Mouse (Mus musculus) thymus, adult 2 months (tissue): ENCODE results near the gene Eif4h. TPM values are rescaled to one million over a fixed set of nuclear protein-coding genes. Genes with fewer than 3 reads are reported as not detected.
A peak's percentile ranks its signal among the peaks of the same experiment; 100 is the strongest.

ENCODE experiments used
- DNase-seq: peaks from one replicate; pipeline ENCODE4 v3.0.0; 2021
- H3K27ac ChIP-seq: fragments of 200-500 bp; 2 replicates; pipeline ENCODE4 v1.5.1; 2012; ENCODE audit warnings: low read length, control low read depth; ENCODE audit not compliant: control insufficient read depth, insufficient read depth
- H3K27me3 ChIP-seq: fragments of 200-500 bp; 2 replicates; pipeline ENCODE4 v1.6.1; 2012; ENCODE audit warnings: mild to moderate bottlenecking, low read length, moderate library complexity, mixed read lengths; ENCODE audit not compliant: control insufficient read depth, insufficient read depth
- H3K36me3 ChIP-seq: fragments of 200-500 bp; 2 replicates; pipeline ENCODE4 v1.6.1; 2012; ENCODE audit warnings: mild to moderate bottlenecking, low read length, moderate library complexity; ENCODE audit not compliant: control insufficient read depth, insufficient read depth
- H3K4me1 ChIP-seq: fragments of 200-500 bp; replicated peaks from 2 replicates; pipeline ENCODE4 v1.6.1; 2012; ENCODE audit warnings: low read length; ENCODE audit not compliant: control insufficient read depth, insufficient read depth
- H3K4me3 ChIP-seq: fragments of 200-500 bp; 2 replicates; pipeline ENCODE4 v1.5.1; 2012; ENCODE audit warnings: mild to moderate bottlenecking, low read length, control low read depth, moderate library complexity; ENCODE audit not compliant: control insufficient read depth, insufficient read depth
- CTCF ChIP-seq: fragments of 200-500 bp; IDR thresholded peaks from 2 replicates; pipeline ENCODE4 v1.5.1; 2012; ENCODE audit warnings: mild to moderate bottlenecking, control low read depth, low read length, moderate library complexity, borderline replicate concordance; ENCODE audit not compliant: control insufficient read depth, poor library complexity, insufficient read depth; ENCODE audit errors: extremely low read depth
- POLR2A ChIP-seq: fragments of 200-500 bp; IDR thresholded peaks from 2 replicates; pipeline ENCODE4 v1.6.1; 2012; ENCODE audit warnings: mild to moderate bottlenecking, low read length, control low read depth, moderate library complexity; ENCODE audit not compliant: control insufficient read depth, poor library complexity, insufficient read depth; ENCODE audit errors: extremely low read depth
- WGBS: fragments of 180-500 bp; shearing (Covaris S2); methylation state at CpG from one replicate; pipeline ENCODE4 v1.1.7; 2018; 5-methylcytosine and 5-hydroxymethylcytosine counted together
- polyA plus RNA-seq: library from polyadenylated mRNA; depleted of rRNA; stranded (reverse); fragments of >200 nt; gene quantifications from 2 replicates; pipeline ENCODE4 v1.2.3, GENCODE M21; 2012

Gene Eif4h
- polyA plus RNA-seq, 1 experiment, result 322 TPM

DNA sequence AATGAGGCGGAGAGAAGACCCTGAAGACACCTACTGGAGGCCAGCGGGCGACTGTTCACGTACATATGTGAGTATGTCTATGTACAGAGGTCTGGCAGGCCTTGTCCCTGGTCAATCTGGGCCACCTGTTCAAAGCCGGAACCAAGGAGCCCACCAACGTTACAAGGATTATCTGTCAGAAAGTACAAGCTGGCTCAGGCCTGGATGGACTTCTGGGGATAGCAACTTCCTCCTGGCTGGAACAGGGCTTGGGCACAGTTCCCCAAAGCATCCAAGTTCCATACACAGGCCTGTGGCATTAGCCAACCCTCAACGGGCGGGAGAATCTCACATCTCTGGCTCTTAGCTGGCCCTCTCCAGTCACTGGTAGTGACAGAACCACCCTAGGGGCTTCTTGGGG, 25.0 kb downstream of the Eif4h start:
- no peak for DNase-seq
- Histone ChIP-seq H3K27me3 (no peaks in the 10 kb centered on the region), H3K4me3 (no peak overlapping the region), H3K4me1 (0 out of 2 replicates have a peak, but pooled peaks cover 4% of the 10 kb centered on the region), H3K36me3 (peaks cover 5% of the 10 kb centered on the region; the same call in 1 of the 2 replicates), H3K27ac (peak overlapping the region; percentile 2; the same call in 1 of the 2 replicates)
- WGBS, result 77% methylated on average over 8 of the region's 8 CpGs
- no peak for TF ChIP-seq POLR2A
- no peak for TF ChIP-seq CTCF

DNA sequence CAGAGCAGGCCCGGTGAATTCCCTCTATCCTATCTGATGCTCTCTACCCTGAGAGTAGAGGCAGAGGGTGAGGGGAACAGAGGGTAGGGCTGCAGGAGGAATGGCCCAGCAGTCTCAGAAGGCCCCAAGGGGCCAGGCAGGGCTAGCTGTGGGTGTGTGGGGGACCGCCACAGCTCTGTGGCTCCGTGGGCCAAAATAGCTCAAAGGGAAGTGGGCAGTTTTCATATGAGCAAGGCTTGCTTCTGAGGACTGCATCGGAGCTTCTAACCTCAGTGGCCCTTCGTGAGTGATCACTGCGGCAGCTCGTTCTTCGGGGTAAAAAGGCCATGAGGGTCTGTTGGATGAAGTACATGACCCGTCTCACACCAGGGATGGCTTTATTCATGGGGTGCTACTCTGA, 25.6 kb downstream of the Eif4h start:
- Histone ChIP-seq H3K36me3 (no peaks in the 10 kb centered on the region; the same call in 1 of the 2 replicates), H3K4me3 (no peak overlapping the region), H3K27me3 (no peaks in the 10 kb centered on the region), H3K27ac (peak overlapping the region; percentile 2; the same call in 1 of the 2 replicates), H3K4me1 (0 out of 2 replicates have a peak, but pooled peaks cover 4% of the 10 kb centered on the region)
- 49% methylated on average over 9 of the region's 9 CpGs for WGBS
- no peak for DNase-seq
- TF ChIP-seq CTCF, result no peak
- no peak for TF ChIP-seq POLR2A

DNA sequence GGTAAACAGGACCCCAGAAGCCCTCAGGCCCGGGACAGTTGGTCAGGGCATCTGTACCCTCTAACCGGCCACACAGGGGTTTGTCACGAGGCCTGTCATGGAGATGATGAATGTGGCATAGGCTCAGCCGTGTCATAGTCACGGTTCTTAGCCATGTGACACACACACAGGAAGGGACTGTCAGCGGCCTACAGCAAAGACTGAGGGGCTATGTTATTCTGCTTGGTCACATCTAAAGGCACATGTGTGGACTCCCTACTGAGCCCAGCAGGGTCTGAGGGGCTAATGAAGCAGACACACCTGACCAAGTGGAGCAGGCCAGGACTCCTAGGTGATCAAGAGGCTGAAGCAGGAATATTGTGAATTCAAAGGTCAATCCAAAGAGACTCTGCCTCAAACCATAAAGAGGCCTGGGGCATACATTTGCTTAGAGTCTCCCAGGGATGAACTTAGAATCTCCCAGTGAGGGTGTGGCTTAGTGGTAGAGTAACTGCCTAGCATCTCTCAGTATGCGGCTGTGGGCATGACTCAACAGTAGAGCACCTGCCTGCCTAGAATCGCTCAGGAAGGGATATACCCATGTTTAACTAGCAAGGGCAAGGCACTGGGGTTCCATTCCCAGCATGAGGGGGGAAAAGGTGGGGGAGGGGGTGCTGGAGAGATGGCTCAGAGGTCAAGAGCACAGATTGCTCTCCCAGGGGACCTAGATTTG, 27.3 kb downstream of the Eif4h start:
- no peak for DNase-seq
- peaks cover 12% of the 10 kb centered on the region; the same call in 1 of the 2 replicates for H3K4me1 ChIP-seq
- 37% methylated on average over 8 of the region's 8 CpGs for WGBS
- no peak overlapping the region for H3K4me3 ChIP-seq
- no peak for TF ChIP-seq POLR2A
- TF ChIP-seq CTCF, result no peak
- no peaks in the 10 kb centered on the region for H3K27me3 ChIP-seq
- no peak overlapping the region for H3K27ac ChIP-seq
- no peaks in the 10 kb centered on the region for H3K36me3 ChIP-seq

DNA sequence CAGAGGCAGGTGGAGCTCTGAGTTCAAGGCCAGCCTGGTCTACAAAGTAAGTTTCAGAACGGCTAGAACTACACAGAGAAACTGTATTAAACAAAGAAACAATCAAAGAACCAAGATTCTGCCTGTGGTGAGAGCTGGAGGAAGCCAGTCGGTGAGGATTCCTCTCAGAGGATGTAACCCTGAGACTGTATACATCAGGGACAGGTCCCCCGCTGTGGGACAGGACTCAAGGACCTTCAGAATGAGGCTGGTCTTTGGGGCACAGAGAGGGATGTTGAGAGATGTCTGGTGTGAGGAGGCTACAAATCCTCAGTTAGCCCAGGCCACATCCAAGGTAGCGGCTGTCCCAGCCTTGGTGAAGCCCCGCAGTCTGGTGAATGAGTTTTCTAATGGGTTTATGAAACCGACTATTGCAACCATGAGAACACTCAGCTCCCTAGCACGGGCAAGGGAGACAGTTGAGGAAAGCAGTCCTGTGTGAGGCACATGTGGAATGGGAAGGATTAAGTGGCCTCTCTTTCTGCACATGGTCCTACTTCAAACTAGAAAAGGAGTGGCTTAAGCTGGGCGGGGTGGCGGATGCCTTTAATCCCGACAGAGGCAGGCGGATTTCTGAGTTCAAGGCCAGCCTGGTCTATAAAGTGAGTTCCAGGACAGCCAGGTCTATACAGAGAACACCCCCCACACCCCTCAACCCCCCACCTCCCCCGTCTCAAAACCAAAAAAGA, 29.2 kb downstream of the Eif4h start:
- no peak for DNase-seq
- Histone ChIP-seq H3K36me3 (no peaks in the 10 kb centered on the region), H3K4me1 (peaks cover 17% of the 10 kb centered on the region), H3K4me3 (no peak overlapping the region), H3K27ac (no peak overlapping the region; the same call in 1 of the 2 replicates), H3K27me3 (no peaks in the 10 kb centered on the region)
- 78% methylated on average over 12 of the region's 12 CpGs for WGBS
- no peak for TF ChIP-seq CTCF
- no peak for TF ChIP-seq POLR2A

DNA sequence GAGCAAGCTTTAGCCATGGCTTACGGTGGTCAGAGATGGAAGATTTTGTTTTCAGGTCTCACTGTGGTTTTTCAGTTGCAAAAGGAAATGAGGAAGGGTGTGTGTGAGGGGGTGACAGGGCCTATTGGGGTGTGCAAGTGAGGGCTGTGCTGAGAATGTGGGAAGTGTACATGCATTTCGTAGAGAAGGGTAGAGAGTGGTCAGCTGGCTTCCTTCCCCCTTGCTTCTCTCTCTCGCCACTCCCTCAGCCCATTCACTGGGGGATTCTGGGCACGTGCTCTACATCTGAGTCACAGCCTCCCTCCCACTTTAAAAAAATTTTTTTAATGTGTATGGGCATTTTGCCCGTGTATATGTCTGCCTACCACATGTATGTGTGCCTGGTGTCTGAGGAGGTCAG, 32.2 kb downstream of the Eif4h start:
- H3K4me1 ChIP-seq, result peaks cover 17% of the 10 kb centered on the region
- 11% methylated on average over 5 of the region's 5 CpGs for WGBS
- no peak overlapping the region for H3K4me3 ChIP-seq
- H3K36me3 ChIP-seq, result no peaks in the 10 kb centered on the region
- DNase-seq, result no peak
- H3K27me3 ChIP-seq, result no peaks in the 10 kb centered on the region
- TF ChIP-seq CTCF (no peak), POLR2A (no peak)
- H3K27ac ChIP-seq, result no peak overlapping the region

DNA sequence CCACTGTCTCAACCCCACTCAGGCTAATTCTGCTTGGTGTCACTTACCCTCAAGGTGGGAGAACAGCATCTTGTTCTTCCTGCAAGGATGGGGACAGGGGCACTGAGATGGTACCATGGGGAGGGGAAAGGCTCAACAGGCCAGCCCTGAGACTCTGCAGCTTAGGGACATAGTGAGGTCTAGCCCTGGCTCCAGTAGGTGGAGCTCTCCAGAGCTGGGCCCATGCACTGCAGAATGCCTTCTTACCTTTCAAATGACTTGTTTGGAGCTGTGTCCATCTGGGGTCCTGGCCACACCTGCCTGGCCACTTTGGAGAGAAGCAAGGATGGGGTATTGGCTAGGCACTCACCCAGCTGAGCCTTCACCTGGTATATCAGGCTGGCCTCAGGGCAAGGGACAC, 33.0 kb downstream of the Eif4h start:
- Histone ChIP-seq H3K4me3 (no peak overlapping the region), H3K36me3 (no peaks in the 10 kb centered on the region), H3K4me1 (peaks cover 14% of the 10 kb centered on the region), H3K27ac (no peak overlapping the region), H3K27me3 (no peaks in the 10 kb centered on the region)
- TF ChIP-seq POLR2A (no peak), CTCF (0 out of 2 replicates have a peak, but pooled peaks have one; percentile 15)
- DNase-seq, result peak; percentile 20
